Mouse (Mus musculus) lung, postnatal 0 days (tissue): ENCODE data around the gene Rpl29. TPM values are rescaled to one million over a fixed set of nuclear protein-coding genes. Genes with fewer than 3 reads are reported as not detected.

Source experiments
- ATAC-seq: fragments of 200-750 bp; cut with Nextera tagmentation; 2 replicates; pipeline ENCODE4 v1.8.0; 2017; ENCODE audit warnings: moderate library complexity
- DNase-seq: peaks from one replicate; pipeline ENCODE4 v3.0.0-alpha.2; 2016; ENCODE audit warnings: low spot score
- H3K27ac ChIP-seq: fragments of 300-500 bp; sonication (generic); 2 replicates; pipeline ENCODE4 v1.5.1; 2014; ENCODE audit warnings: antibody characterized with exemption, mild to moderate bottlenecking, low read length, mixed read lengths
- H3K27me3 ChIP-seq: fragments of 300-500 bp; sonication (generic); replicated peaks from 2 replicates; pipeline ENCODE4 v1.6.1; 2014; ENCODE audit warnings: low read length, mixed read lengths; ENCODE audit not compliant: insufficient read depth
- H3K36me3 ChIP-seq: fragments of 300-500 bp; sonication (generic); 2 replicates; pipeline ENCODE4 v1.6.1; 2014; ENCODE audit warnings: low read length, mixed read lengths; ENCODE audit not compliant: insufficient read depth
- H3K4me1 ChIP-seq: fragments of 300-500 bp; sonication (generic); 2 replicates; pipeline ENCODE4 v1.6.1; 2014; ENCODE audit warnings: antibody characterized with exemption, low read depth, low read length, mixed read lengths; ENCODE audit not compliant: insufficient read depth
- H3K4me2 ChIP-seq: fragments of 300-500 bp; sonication (generic); replicated peaks from 2 replicates; pipeline ENCODE4 v1.6.1; 2014; ENCODE audit warnings: low read depth, mild to moderate bottlenecking, low read length, moderate library complexity, mixed read lengths
- H3K4me3 ChIP-seq: fragments of 300-500 bp; sonication (generic); 2 replicates; pipeline ENCODE4 v1.5.1; 2014; ENCODE audit warnings: low read depth, low read length
- H3K9ac ChIP-seq: fragments of 300-500 bp; sonication (generic); replicated peaks from 2 replicates; pipeline ENCODE4 v1.6.1; 2014; ENCODE audit warnings: low read depth, mild to moderate bottlenecking
- H3K9me3 ChIP-seq: fragments of 300-500 bp; sonication (generic); 2 replicates; pipeline ENCODE4 v1.6.1; 2016; ENCODE audit warnings: low read length, mixed read lengths
- CTCF ChIP-seq: IDR thresholded peaks from 2 replicates; pipeline ENCODE4 v1.5.1; 2016; ENCODE audit warnings: antibody characterized with exemption, mild to moderate bottlenecking
- EP300 ChIP-seq: IDR thresholded peaks from 2 replicates; pipeline ENCODE4 v1.6.1; 2016; ENCODE audit warnings: antibody characterized with exemption, mild to moderate bottlenecking, control low read depth
- WGBS: fragments of 180-500 bp; shearing (Covaris S2); extraction: QIAGEN DNeasy Blood & Tissue Kit; methylation state at CpG from one replicate; pipeline ENCODE4 v1.1.7; 2014; 5-methylcytosine and 5-hydroxymethylcytosine counted together
- polyA plus RNA-seq: library from polyadenylated mRNA; unstranded; fragments of >200 nt; fragmentation: Nextera tagmentation; extraction: Ambion mirVana; gene quantifications from 2 replicates; pipeline ENCODE4 v1.2.1, GENCODE M21; 2015

Gene Rpl29
- polyA plus RNA-seq, 1 experiment from 2014 or later = 737 TPM

DNA sequence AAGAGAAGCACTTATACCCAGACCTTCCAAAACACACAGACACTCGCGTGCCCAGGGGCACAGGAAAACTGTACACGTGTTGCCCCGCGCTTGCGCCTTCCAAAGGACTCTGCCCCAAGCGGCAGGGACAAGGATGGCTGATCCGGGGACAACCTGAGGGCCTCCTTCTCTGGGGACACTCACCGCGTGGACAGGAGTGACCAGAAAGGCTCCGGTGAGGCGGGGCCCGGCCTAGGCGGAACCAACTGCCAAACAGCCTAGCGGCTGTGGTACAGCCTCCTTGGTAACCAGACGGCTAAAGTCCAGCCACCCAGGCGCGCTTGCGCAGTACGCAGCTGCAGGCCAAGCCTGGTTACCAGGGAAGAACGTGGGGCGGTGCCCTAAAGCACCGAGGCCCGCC, 18.1 kb downstream of the Rpl29 start, which contains the start of the genes Abhd14b and Abhd14a:
Gene Abhd14b (plus strand): TSS at position 112 of the 400 bp plus-strand sequence.
Gene Abhd14a (minus strand): TSS at position 331 of the 400 bp plus-strand sequence.
- DNase-seq (peak; percentile 97), ATAC-seq (peak; percentile 91)
- no peaks in the 10 kb centered on the region for H3K27me3 ChIP-seq
- under 1% methylated on average over 24 of the region's 24 CpGs for WGBS
- H3K9ac ChIP-seq = peak within 1 kb of the TSS; percentile 39
- peak within 1 kb of the TSS; percentile 43 for H3K27ac ChIP-seq
- peak; percentile 74 for TF ChIP-seq CTCF
- TF ChIP-seq EP300 = no peak
- H3K4me2 ChIP-seq = peak within 1 kb of the TSS; percentile 61
- H3K36me3 ChIP-seq = no peaks in the 10 kb centered on the region
- H3K9me3 ChIP-seq = no peaks in the 10 kb centered on the region
- peak within 1 kb of the TSS; percentile 44 for H3K4me3 ChIP-seq
- H3K4me1 ChIP-seq = peaks cover 3% of the 10 kb centered on the region; the same call in 1 of the 2 replicates

DNA sequence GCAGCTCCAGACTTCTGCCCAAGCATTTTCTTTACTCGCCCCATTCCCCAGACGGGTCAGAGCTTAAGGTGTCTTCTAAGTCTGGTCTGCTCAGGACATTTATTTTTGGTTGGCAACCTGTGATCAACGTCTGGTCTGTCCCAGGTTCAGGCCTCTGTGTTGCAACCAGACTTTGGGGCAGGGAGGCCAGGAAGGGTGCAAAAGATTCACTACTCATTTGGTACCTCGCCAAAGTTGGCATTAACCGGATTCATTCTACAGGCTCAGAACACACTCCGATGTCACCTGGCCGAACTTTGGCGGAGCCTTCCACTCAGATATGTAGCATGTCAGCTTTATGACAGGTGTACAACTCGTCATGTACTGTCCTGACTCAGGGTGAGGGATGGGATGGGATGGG, 18.7 kb downstream of the Rpl29 start:
- Histone ChIP-seq H3K9me3 (no peaks in the 10 kb centered on the region), H3K36me3 (no peaks in the 10 kb centered on the region), H3K9ac (no peak overlapping the region), H3K27ac (peak overlapping the region; percentile 43), H3K27me3 (no peaks in the 10 kb centered on the region), H3K4me3 (peak overlapping the region; percentile 44), H3K4me1 (peaks cover 3% of the 10 kb centered on the region; the same call in 1 of the 2 replicates), H3K4me2 (peak overlapping the region; percentile 61)
- 32% methylated on average over 9 of the region's 9 CpGs for WGBS
- ATAC-seq (no peak), DNase-seq (no peak)
- TF ChIP-seq CTCF (no peak), EP300 (no peak)

DNA sequence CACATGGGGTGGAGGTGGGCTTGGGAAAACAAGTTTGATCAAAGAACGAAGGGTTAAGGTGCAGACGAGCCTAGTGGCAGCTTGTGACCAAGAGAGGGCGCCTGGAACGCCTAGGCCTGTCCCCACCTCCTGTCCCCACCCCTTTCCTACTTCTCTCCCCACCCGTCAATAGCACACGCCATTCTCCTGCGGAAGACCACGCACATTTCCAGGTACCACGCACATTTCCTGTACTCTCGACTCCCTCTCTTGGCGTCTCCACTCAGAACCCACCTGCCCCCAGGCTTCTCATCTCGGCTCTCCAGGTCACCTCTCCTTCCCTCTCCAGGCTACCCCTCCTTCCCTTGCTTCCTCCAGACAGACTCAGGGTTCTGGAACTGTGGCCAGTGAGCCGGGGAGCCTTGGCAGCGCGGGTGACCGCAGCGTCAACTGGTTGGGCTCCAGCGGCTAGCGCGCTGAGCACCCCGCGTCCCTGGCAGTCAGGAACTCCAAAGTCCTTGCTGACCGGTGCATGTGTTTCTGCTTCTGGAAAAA, 19.3 kb downstream of the Rpl29 start:
- Histone ChIP-seq H3K9me3 (no peaks in the 10 kb centered on the region), H3K9ac (peak overlapping the region; percentile 37; the same call in 1 of the 2 replicates), H3K27ac (peak overlapping the region; percentile 43; the same call in 1 of the 2 replicates), H3K4me2 (peak overlapping the region; percentile 61), H3K27me3 (no peaks in the 10 kb centered on the region), H3K4me3 (peak overlapping the region; percentile 44), H3K4me1 (peaks cover 3% of the 10 kb centered on the region; the same call in 1 of the 2 replicates), H3K36me3 (no peaks in the 10 kb centered on the region)
- peak; percentile 73 for ATAC-seq
- TF ChIP-seq EP300 (no peak), CTCF (peak; percentile 83)
- 0% methylated on average over 23 of the region's 23 CpGs for WGBS
- DNase-seq = peak; percentile 96

- ATAC-seq = no peak
- no peak overlapping the region for H3K4me2 ChIP-seq
- no peaks in the 10 kb centered on the region for H3K27me3 ChIP-seq
- H3K9me3 ChIP-seq = no peaks in the 10 kb centered on the region
- H3K27ac ChIP-seq = no peak overlapping the region
- no peak for DNase-seq
- H3K4me3 ChIP-seq = no peak overlapping the region
- TF ChIP-seq CTCF (no peak), EP300 (no peak)
- WGBS = 84% methylated on average over 8 of the region's 8 CpGs
- H3K9ac ChIP-seq = no peak overlapping the region
- H3K4me1 ChIP-seq = peaks cover 10% of the 10 kb centered on the region; the same call in 1 of the 2 replicates
- H3K36me3 ChIP-seq = no peaks in the 10 kb centered on the region
These were observed 20.7 kb downstream of the Rpl29 start for GRCm38 (mm10) chr9:106449947-106450346.

GRCm38 (mm10) chr9:106450661-106451060, 21.4 kb downstream of the Rpl29 start:
- H3K9me3 ChIP-seq = no peaks in the 10 kb centered on the region
- TF ChIP-seq EP300 = no peak
- TF ChIP-seq CTCF = no peak
- DNase-seq (peak; percentile 49), ATAC-seq (no peak)
- peaks cover 12% of the 10 kb centered on the region; the same call in 1 of the 2 replicates for H3K4me1 ChIP-seq
- no peaks in the 10 kb centered on the region for H3K36me3 ChIP-seq
- 12% methylated on average over 9 of the region's 9 CpGs for WGBS
- H3K27me3 ChIP-seq = no peaks in the 10 kb centered on the region
- H3K4me3 ChIP-seq = no peak overlapping the region
- no peak overlapping the region for H3K4me2 ChIP-seq
- H3K27ac ChIP-seq = no peak overlapping the region
- no peak overlapping the region for H3K9ac ChIP-seq

- no peaks in the 10 kb centered on the region for H3K36me3 ChIP-seq
- H3K27me3 ChIP-seq = no peaks in the 10 kb centered on the region
- no peak for TF ChIP-seq CTCF
- no peak for TF ChIP-seq EP300
- 65% methylated on average over 11 of the region's 11 CpGs for WGBS
- H3K4me3 ChIP-seq = no peak overlapping the region
- H3K9me3 ChIP-seq = no peaks in the 10 kb centered on the region
- DNase-seq (no peak), ATAC-seq (no peak)
- H3K4me2 ChIP-seq = no peak overlapping the region
- no peak overlapping the region for H3K27ac ChIP-seq
- H3K9ac ChIP-seq = no peak overlapping the region
- H3K4me1 ChIP-seq = peaks cover 12% of the 10 kb centered on the region; the same call in 1 of the 2 replicates
These were observed 22.0 kb downstream of the Rpl29 start for GRCm38 (mm10) chr9:106451298-106451697.
